Mouse (Mus musculus) heart, adult 11 months (tissue): ENCODE measurements around the gene Smg6.
A peak's percentile ranks its signal among the peaks of the same experiment; 100 is the strongest.

Source experiments
- DNase-seq: peaks from one replicate; pipeline ENCODE4 v3.0.0; 2022

The Smg6 gene

GRCm38 (mm10) chr11:75194121-75194849 lies 268.7 kb downstream of the Smg6 start:
- DNase-seq: peak; percentile 92

- peak; percentile 95 for DNase-seq
These were observed 269.3 kb downstream of the Smg6 start for GRCm38 (mm10) chr11:75194850-75195461.

GRCm38 (mm10) chr11:75196131-75196530 lies 270.5 kb downstream of the Smg6 start:
- peak; percentile 84 for DNase-seq

GRCm38 (mm10) chr11:75197956-75198355 lies 272.3 kb downstream of the Smg6 start:
- DNase-seq: no peak

GRCm38 (mm10) chr11:75198792-75199191 lies 273.2 kb downstream of the Smg6 start:
- no peak for DNase-seq

GRCm38 (mm10) chr11:75199951-75200350 lies 274.3 kb downstream of the Smg6 start:
- no peak for DNase-seq

- no peak for DNase-seq
These were observed 275.3 kb downstream of the Smg6 start for GRCm38 (mm10) chr11:75200935-75201334.

- DNase-seq: no peak
These were observed 276.1 kb downstream of the Smg6 start for GRCm38 (mm10) chr11:75201721-75202120.

- DNase-seq: no peak
These were observed 278.3 kb downstream of the Smg6 start for GRCm38 (mm10) chr11:75203926-75204325.

- no peak for DNase-seq
These were observed 278.8 kb downstream of the Smg6 start for GRCm38 (mm10) chr11:75204472-75204871.

- DNase-seq: no peak
These were observed 280.7 kb downstream of the Smg6 start for GRCm38 (mm10) chr11:75206347-75206746.

- no peak for DNase-seq
These were observed 283.7 kb downstream of the Smg6 start for GRCm38 (mm10) chr11:75209363-75209762.

GRCm38 (mm10) chr11:75210093-75210492 lies 284.5 kb downstream of the Smg6 start:
- no peak for DNase-seq

- DNase-seq: no peak
These were observed 285.1 kb downstream of the Smg6 start for GRCm38 (mm10) chr11:75210755-75211154.

GRCm38 (mm10) chr11:75212031-75212667 lies 286.5 kb downstream of the Smg6 start:
- DNase-seq: peak; percentile 97

- DNase-seq: peak; percentile 90
These were observed 287.3 kb downstream of the Smg6 start for GRCm38 (mm10) chr11:75212876-75213275.

- DNase-seq: peak; percentile 94
These were observed 287.9 kb downstream of the Smg6 start for GRCm38 (mm10) chr11:75213372-75214080.
